Mouse (Mus musculus) induced T-regulatory cell, adult 2 months (primary cell): ENCODE data around the gene Cfap161.

Experiments used
- DNase-seq: peaks from one replicate; pipeline ENCODE4 v3.0.0-alpha.2; 2012; ENCODE audit warnings: low read depth

The Cfap161 gene

GRCm38 (mm10) chr7:83802007-83802406 lies 7.3 kb upstream of the Cfap161 start:
- DNase-seq: peak; percentile 2

- no peak for DNase-seq
Measured at GRCm38 (mm10) chr7:83801483-83801875, 6.8 kb upstream of the Cfap161 start.

GRCm38 (mm10) chr7:83800561-83801482 lies 6.1 kb upstream of the Cfap161 start:
- DNase-seq: no peak

- DNase-seq: no peak
Measured at GRCm38 (mm10) chr7:83800071-83800470, 5.4 kb upstream of the Cfap161 start.

GRCm38 (mm10) chr7:83798004-83798403 lies 3.3 kb upstream of the Cfap161 start:
- DNase-seq: no peak

- no peak for DNase-seq
Measured at GRCm38 (mm10) chr7:83796177-83796576, 1.5 kb upstream of the Cfap161 start.

GRCm38 (mm10) chr7:83794006-83794683 lies 535 bp downstream of the Cfap161 start:
- DNase-seq: no peak

GRCm38 (mm10) chr7:83780881-83781280 lies 13.8 kb downstream of the Cfap161 start:
- DNase-seq: no peak

GRCm38 (mm10) chr7:83780026-83780425 lies 14.7 kb downstream of the Cfap161 start:
- DNase-seq: no peak

- DNase-seq: no peak
Measured at GRCm38 (mm10) chr7:83779028-83779427, 15.7 kb downstream of the Cfap161 start.

- no peak for DNase-seq
Measured at GRCm38 (mm10) chr7:83778516-83778915, 16.2 kb downstream of the Cfap161 start.

- peak; percentile 52 for DNase-seq
Measured at GRCm38 (mm10) chr7:83774721-83775120, 20.0 kb downstream of the Cfap161 start.

GRCm38 (mm10) chr7:83763674-83764073 lies 31.0 kb downstream of the Cfap161 start:
- DNase-seq: no peak

GRCm38 (mm10) chr7:83762336-83762735 lies 32.3 kb downstream of the Cfap161 start:
- no peak for DNase-seq

GRCm38 (mm10) chr7:83751055-83751454 lies 43.6 kb downstream of the Cfap161 start:
- no peak for DNase-seq

GRCm38 (mm10) chr7:83748405-83748804 lies 46.3 kb downstream of the Cfap161 start:
- peak; percentile 33 for DNase-seq

GRCm38 (mm10) chr7:83746107-83746687 lies 48.5 kb downstream of the Cfap161 start:
- DNase-seq: no peak

- DNase-seq: no peak
Measured at GRCm38 (mm10) chr7:83745413-83746106, 49.1 kb downstream of the Cfap161 start, which contains the start of gene Il16. Il16 (minus strand) TSS chr7:83745726.

GRCm38 (mm10) chr7:83745065-83745412 lies 49.6 kb downstream of the Cfap161 start:
- no peak for DNase-seq

- peak; percentile 21 for DNase-seq
Measured at GRCm38 (mm10) chr7:83744250-83744649, 50.4 kb downstream of the Cfap161 start.

- DNase-seq: peak; percentile 84
Measured at GRCm38 (mm10) chr7:83742690-83743089, 52.0 kb downstream of the Cfap161 start.

GRCm38 (mm10) chr7:83742026-83742425 lies 52.7 kb downstream of the Cfap161 start:
- peak; percentile 21 for DNase-seq
